Mouse (Mus musculus): ENCODE results near the gene Ms4a10.

- TF ChIP-seq CTCF (IDR thresholded peaks at IDR 0.05; ENCODE audit: low read depth, low read length) = no peak
- TF ChIP-seq POLR2A (IDR thresholded peaks at IDR 0.05; ENCODE audit: insufficient read depth, low read length) = no peak
These were observed 53.9 kb downstream of the Ms4a10 start, which contains the start of gene Zp1 for GRCm38 (mm10) chr19:10920532-10920931.
